In genomic region chr9:100990609-100991008, GRCm38 (mm10) we compare ENCODE assay signal across 25 mouse cellular contexts.
"Had no signal": no experiment of that assay in that cellular context is flagged by ENCODE, and none has a peak within 500 bp of the region (broad histone marks: within the 10 kb centered on the region; RNA-seq: fewer than 3 reads in every experiment).

No protein-coding gene starts in this region.

- H3K9ac ChIP-seq: heart, embryonic 13.5 days; heart, embryonic 15.5 days; hindbrain, embryonic 13.5 days; hindbrain, embryonic 15.5 days; kidney, embryonic 15.5 days; limb, embryonic 13.5 days; limb, embryonic 15.5 days; liver, embryonic 12.5 days; liver, embryonic 14.5 days had no signal

- H3K9me3 ChIP-seq: heart, embryonic 15.5 days; hindbrain, embryonic 13.5 days; kidney, embryonic 15.5 days; limb, embryonic 15.5 days; liver, embryonic 12.5 days had no signal

- H3K4me1 ChIP-seq: heart, embryonic 13.5 days; heart, embryonic 15.5 days; hindbrain, embryonic 13.5 days; hindbrain, embryonic 15.5 days; kidney, embryonic 15.5 days; limb, embryonic 13.5 days; limb, embryonic 15.5 days had no signal

- DNase-seq: gastrocnemius, postnatal 14 days; gastrocnemius, postnatal 36 days; heart, adult 2 months; heart, postnatal 14 days; heart, postnatal 36 days; kidney, adult 11 months; kidney, adult 2 months; kidney, adult 9 months; kidney, postnatal 14 days; kidney, postnatal 36 days; left cerebral cortex, postnatal 4 days had no signal

- ATAC-seq: forebrain, embryonic 16.5 days; hindbrain, postnatal 0 days; liver, embryonic 12.5 days had no signal

- H3K4me3 ChIP-seq: heart, adult 2 months; heart, embryonic 13.5 days; heart, embryonic 15.5 days; hindbrain, embryonic 13.5 days; hindbrain, embryonic 15.5 days; kidney, embryonic 15.5 days; left cerebral cortex, adult 2 months; limb, embryonic 13.5 days; limb, embryonic 15.5 days; liver, embryonic 12.5 days had no signal

- H3K4me2 ChIP-seq: heart, embryonic 11.5 days; heart, embryonic 13.5 days; heart, embryonic 15.5 days; hindbrain, embryonic 13.5 days; hindbrain, embryonic 15.5 days; kidney, embryonic 15.5 days; limb, embryonic 13.5 days; limb, embryonic 15.5 days; liver, embryonic 12.5 days had no signal

- H3K27me3 ChIP-seq: heart, embryonic 13.5 days; heart, embryonic 15.5 days; hindbrain, embryonic 13.5 days; hindbrain, embryonic 15.5 days; kidney, embryonic 15.5 days; limb, embryonic 13.5 days; limb, embryonic 15.5 days; liver, embryonic 12.5 days had no signal

- H3K27ac ChIP-seq: heart, adult 2 months; heart, embryonic 13.5 days; heart, embryonic 15.5 days; hindbrain, embryonic 13.5 days; hindbrain, embryonic 15.5 days; hindbrain, postnatal 0 days; kidney, embryonic 15.5 days; kidney, postnatal 0 days; left cerebral cortex, adult 2 months; limb, embryonic 13.5 days; limb, embryonic 15.5 days; liver, embryonic 12.5 days; liver, embryonic 14.5 days had no signal
